Mouse (Mus musculus) left cerebral cortex, postnatal 36 days (tissue): ENCODE results near the gene Gng4. TPM values are rescaled to one million over a fixed set of nuclear protein-coding genes. Genes with fewer than 3 reads are reported as not detected.
"Not testable (repeated sequence)": the region's sequence is repeated elsewhere in the genome, so short reads cannot be mapped to it uniquely, and the experiment has no call there.

Source experiments
- DNase-seq, 2 experiments: peaks; one replicate each; pipeline ENCODE4 v3.0.0; 2021 to 2022; ENCODE audit warnings: low spot score in 2 of 2, mixed read lengths in 1 of 2
- intact Hi-C: fragments of 180-260 bp; cut with DNase I; formaldehyde crosslinking; loops from one replicate; pipeline ENCODE4 v1.15.1; 2025
- total RNA-seq, 2 experiments: library from RNA; stranded (reverse); gene quantifications; 2 replicates each; pipeline ENCODE4 v1.2.3; 2021

The Gng4 gene
- 10 to 100 TPM; 44.3 to 56.6 TPM for total RNA-seq

DNA sequence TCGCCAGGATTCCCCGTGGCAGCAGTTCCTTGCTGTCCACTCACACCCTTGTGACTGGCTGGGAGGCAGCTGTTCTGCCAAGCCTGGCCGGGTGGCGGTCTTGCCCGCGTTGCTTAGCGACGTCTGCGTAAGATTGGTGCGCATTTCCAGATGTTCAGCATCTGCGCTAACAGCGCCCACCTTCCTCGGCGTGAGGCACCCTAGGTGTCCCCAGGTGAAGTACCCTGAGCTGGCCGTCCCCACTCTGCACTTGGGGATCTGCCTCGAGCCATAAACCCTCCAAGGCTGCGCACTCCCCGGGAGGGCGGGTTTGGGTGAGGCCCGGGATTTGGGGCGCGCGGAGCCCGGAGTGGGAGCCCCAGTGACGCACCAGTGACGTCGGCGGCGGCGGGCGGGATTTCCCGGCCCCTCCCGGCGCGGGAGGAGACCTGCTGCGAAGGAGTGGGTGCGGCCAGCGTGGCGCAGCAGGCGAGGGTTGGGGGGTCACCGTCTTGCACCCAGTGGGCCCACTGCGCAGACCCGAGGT lies at the start of gene Gng4:
Gene Gng4, plus strand, starts transcription at position 166 of the 526 bp plus-strand sequence.
- DNase-seq = peak; percentile 79 to 86
- intact Hi-C loops = no loop called here

DNA sequence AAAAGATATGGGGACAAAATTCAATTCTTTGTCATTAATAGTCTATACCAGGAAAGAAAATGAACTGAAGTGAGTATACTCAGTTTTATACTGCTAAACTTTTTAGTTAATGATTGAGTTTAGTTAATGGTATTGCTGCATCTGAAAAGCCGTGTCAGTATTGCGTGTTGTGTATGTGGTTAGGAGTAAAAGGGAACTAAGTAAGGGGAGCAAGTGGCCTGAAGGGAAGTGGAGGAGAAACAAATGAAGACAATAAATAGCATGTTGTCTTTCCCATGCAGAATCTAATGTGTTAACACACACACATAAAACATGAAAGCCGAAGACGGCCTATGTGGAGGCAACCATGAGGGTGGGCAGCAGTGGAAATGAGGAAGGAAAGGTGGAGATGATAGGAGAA lies 44.6 kb upstream of the Gng4 start:
- intact Hi-C loops = no loop called here
- DNase-seq = no peak

DNA sequence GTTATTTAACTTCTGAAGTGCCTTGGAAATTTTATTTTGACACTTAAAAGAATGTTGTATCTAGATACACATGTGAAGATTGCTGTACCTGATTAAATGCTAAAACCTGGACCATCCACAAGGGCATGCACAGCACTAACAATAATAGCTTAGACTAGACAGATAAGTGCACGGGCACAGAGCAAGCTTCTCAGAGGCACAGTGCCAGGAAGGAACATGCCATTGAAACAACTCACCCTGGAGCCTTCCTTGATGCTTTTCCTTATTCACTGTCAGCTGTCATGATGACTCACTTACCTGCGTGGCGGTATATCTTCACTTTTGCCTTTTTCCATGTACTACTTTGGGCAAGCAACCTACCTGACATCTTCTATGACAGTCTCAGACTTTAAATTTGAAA lies 37.9 kb upstream of the Gng4 start:
- intact Hi-C loops = no loop called here
- no peak for DNase-seq

DNA sequence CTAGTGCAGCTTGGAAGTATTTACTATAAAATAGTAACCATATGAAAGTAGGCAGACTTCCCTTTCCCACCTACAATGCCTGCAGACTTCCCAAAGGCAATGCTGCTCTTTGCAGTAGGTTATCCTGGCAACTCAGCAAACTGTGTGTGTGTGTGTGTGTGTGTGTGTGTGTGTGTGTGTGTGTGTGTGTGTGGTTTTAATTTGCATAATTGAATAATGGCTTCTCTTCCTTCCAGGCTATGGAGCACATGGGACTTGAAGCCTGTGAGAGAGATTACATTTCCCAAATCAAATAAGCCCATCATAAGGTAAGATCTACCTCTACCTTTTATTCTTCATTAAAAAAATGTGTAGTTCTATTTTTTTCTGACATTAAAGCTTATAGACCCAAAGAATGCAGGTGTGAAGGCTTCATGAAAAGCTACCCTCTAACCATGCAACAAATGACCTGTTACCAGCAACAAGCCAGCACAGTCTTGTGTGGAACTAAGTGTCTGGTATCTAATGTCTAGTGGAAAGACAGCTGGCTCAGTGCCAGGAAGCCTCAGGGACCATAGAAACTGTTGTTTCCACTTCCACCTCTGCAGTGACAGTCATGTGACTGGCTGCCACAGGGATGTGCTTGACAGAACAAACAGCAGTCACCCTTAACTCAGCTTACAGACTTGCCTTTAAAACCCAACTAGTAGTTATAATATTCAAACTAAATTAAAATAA lies 7.9 kb upstream of the Gng4 start:
- intact Hi-C loops = no loop called here
- no peak for DNase-seq

DNA sequence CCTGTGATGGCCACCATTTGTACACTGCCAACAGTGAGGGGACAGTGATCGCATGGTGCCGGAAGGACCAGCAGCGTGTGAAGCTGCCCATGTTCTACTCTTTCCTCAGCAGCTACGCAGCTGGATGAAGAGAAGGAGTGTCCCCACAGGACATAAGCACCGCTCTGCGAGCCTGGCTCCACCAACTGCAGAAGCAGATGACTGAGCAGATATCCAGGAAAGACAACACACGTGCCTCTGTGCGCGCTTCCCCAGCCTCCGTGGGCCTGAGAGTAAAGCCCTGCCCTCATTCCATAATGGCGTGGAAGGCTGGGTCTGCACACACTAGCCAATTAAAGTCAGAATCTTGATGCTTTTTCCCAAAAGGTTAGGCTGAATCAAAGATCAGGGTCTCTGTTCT lies 6.8 kb upstream of the Gng4 start:
- intact Hi-C loops = no loop called here
- no peak for DNase-seq

DNA sequence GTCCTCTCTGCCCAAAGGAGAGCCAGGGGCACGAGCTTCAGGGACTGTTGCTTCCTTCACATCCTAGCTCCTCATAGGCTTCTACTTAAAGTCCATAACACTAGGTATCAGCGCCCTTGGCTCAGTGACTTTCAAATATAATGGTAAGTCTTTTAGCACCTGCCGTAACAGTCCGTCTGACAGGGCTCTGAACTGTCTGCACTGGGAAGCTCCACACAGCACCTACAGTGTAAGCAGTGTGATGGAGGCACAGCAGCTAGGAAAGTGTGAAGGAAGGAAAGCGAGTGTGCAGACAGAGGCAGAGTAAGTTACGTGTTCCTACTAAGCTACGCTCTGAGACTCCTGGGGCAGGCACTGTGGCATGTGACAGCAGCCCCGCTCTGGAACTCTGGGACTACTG lies 6.2 kb upstream of the Gng4 start:
- intact Hi-C loops = no loop called here
- DNase-seq = no peak

DNA sequence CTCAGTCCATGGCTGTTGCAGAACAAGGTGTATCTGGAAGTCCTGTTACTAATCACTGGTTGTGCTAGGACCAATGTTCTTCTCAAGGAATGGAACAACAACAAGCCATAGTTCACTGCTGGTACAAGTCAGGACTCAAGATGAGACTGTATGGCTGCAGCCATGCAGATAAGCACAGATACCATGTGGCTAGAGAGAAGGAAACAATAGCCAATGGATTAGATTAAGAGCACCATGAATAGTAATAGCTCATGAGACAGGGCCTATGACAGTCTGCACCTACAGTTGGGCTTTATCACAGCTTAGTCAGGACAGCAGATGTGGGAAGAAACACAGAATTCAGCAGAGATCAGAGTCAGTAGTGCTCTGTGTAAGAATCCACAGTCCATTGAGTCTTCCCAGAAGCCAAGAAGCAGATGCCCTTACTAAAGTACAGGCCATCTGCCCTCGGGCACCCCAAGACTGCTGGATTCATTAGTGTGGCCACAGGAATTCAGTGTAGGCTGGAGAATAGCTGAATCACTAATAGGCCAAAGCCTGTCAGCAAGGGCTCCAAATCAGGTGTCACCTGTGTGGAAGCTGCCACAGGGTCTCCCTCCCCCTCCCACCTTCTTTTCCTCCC lies 4.9 kb upstream of the Gng4 start:
- no peak for DNase-seq
- intact Hi-C loops = no loop called here

DNA sequence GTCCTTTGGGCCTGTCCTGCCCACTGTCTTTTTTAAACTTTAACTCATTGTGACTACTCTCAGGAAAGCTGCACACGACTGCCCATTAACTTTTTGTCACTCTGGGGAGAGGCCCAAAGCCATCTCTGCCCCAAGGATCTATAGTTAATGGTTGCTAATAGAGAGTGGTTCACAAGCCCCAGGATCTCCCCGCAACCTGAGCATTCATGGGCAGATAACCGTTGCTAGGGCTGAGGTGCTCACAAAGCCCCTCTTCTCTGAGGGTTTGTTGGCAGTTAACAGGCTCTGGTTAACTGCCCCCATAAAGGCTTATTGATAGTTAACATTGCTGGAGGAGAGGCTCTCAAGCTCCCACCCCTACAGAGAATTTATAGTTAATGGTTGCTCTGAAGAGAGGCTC lies 3.6 kb upstream of the Gng4 start:
- no peak for DNase-seq
- intact Hi-C loops = no loop called here

DNA sequence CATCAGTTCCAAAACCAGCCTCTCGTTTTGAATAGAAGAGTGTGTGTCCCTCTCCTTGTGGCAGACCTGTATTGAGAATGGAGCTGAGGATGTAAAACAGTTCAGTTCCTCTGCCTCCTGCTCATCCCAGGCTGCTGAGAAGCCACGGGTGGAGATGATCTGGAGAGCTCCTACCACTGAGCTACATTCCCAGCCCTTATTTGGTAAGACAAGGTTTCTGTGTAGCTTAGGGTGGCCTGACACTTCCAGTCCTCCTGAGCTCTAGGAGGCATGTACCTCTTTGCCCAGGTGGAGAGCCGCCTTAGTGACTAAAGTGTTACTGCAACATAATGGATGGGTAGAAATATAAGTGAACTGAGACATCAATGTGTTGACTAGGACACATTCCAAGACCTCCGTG lies 2.8 kb upstream of the Gng4 start:
- intact Hi-C loops = no loop called here
- no peak for DNase-seq

DNA sequence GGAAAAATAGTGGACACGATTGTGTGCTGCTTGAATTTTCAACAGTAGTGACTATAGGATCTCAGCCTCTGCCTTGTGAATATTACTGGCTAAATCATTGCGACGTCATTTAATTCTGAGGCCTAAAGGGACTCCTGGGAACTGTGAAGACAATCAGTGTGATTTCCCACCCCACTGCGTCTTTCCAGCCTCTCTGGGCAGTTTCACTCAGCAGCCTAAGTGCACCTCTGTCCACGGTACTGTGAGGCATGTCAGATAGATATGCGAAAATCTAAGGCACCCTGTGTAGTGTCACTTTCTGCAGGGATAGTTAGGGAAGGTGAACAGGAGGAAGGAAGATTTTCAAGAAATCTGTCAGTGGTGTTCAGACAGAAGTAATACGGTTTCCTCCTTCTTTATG lies 563 bp upstream of the Gng4 start:
- no peak for DNase-seq
- intact Hi-C loops = no loop called here

DNA sequence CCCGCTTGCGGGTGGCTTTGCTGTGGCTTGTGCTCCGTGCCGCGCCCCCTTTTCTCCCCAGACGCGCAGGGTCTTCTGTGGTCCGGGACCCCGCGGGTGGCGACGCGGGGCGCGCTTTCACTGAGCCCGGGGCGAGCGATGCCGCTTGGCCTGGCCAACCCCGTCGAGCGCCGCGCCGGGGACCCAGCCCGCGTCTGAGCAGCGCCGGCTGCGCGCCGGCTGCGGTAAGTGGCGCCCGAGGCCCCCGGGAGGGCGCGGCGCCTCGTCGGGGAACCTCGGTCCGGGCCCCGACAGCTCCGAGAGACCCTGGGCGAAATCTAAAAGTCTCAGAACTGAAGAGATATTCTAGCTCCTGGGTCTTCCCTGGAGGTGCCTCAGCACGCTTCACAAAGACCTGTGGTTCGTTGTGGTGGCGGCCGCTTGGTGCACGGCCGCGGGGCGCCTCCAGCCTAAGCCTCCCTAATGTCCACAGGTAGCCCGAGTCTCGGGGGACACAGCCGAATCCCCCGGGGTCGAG lies 619 bp downstream of the Gng4 start:
- no peak for DNase-seq
- intact Hi-C loops = no loop called here

DNA sequence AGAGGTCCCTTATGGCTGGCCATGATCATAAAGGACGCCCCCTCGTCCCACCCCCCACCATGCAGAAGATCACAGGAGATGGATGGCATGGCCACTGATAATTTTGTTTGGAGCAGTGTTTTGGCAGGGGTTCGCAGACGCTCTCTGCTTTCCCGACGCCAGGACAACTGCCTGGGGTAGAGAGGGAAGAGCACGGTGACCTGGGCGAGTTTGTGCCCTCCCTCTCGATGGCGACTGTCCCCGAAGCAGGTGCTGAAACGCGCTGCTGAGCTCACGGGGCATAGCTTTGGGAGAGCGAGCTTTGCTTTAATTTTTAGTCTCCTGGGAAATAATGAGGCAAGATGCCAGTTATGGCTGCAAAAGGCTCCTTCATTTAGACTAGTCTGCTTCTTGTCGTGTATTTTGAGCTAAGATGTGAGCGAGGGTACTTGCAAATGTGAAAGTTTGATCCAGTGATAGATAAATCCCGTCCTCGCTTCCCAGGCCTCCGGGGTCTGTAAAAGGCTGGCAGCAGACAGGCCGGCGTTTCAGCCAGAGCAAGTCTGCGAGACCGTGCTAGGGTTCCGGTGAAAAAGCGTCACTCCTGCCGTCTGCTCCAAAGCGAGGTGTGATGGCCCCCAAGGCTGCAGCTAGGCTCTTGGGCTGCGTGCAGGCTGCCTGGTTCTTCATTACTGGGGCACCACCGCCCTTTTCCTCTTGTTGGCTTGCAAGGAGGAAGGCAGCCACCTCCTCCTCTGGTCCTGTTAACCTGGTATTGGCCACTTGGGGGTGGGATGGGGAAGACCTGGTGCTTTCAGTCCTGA lies 1.3 kb downstream of the Gng4 start:
- intact Hi-C loops = no loop called here
- peak in 1 of 2 experiments; percentile 18 for DNase-seq

DNA sequence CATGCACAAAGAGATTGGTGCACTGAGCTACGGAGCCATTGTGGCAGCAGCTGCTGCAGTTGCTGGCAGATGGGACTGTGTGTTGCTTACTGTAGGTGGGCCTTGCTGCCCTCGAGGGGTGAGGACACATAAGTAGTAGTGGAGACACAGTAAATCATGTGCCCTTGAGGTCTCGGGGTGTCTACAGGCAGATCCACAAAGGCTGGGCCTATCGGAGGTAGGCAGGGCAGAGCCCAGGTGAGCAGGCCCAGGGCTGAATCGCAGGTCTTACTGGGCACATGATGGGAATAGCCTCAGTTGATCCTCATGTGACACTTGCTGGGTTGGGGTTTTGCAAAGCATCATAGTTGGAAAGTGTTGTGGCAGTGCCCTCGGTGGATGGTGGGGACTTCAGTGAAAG lies 3.1 kb downstream of the Gng4 start:
- intact Hi-C loops = no loop called here
- no peak for DNase-seq

DNA sequence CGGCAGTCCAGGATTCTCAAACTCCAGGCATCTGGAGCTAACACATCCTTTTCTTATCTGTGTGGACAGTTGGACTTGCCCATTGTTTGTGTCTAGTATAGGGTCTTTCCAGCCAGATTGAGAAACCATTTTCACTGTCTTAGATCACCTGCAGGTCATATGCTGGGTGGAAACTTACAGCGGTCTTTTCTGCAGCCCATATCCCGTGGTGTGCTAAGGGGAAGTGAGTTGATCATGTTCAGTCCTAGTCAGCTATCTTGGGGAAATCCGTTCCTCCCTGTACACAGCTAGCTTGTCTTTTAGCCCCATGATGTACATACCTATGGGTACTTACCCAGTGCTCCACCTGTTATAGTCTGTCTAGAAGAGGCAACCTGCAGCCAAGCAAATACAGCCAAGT lies 4.2 kb downstream of the Gng4 start:
- DNase-seq = no peak
- intact Hi-C loops = no loop called here

DNA sequence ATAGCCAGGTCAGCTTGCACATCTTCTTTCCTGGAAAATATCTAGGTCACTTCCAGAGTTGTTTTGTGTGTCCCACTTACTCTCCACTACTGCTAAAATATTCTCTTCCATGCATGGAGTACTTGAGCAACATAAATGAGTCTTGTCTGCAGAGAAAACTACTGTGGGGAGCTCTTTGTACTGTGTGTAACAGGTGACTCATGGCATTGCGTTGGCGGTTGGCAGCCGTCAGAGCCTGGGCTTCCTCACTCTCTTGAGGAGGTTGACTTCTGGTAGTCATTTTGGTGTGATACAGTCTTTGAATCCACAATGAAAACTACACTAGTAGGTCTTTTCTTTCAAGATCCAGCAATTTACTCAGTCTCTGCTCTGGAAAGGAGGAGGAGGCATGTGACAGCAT lies 8.1 kb downstream of the Gng4 start:
- DNase-seq = peak; percentile 61 to 71
- intact Hi-C loops = no loop called here

DNA sequence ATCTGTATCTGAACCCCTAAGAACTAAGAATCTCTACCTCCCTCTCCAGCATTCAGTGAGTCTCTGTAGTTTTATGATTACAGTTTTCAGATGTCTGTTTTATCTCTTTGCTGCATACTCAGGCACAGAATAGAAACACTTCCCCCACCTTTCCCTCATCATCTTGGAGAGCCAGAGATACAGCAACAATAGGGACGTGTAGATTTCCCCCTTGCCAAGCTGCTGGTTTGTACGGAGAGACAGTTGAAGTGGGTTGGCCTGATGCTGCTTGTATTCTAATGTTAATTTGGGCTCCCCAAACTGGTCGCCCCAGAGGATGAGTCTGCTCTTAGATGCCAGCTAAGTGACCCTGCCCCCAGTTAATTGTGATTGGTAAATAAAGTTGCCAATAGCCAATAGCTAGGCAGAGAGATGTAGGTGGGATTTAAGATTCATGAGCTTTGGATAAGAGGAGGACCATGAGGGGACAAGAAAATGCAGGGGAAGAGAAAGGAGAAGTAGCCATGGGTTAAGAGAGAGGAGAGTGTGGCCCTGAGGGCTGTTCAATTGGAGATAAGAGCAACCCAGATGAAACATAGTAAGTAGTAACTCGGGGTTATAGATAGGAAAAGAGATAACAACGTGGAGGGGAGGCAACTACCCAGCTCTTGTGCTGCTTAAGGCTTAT lies 11.4 kb downstream of the Gng4 start:
- DNase-seq = no peak
- intact Hi-C loops = no loop called here

DNA sequence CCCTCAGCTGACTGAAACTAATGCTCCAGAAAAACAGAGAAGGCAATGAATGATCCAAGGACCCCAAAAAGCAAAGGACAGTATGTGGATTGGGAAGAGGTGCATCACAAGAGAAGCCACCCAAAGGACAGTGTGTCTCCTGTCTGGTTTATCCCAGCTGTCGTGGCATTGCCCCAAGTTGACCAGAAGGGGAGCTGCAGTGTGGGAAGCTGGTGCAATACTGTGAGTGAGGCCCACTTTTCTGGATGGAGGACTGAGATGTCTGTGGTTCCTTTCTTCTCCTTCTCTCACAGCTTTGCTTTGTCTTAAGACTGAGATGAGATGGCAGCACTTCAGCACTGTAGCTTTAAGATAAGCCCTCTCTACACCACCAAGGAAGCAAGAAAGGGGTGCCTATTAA lies 12.2 kb downstream of the Gng4 start:
- no peak for DNase-seq
- intact Hi-C loops = no loop called here

DNA sequence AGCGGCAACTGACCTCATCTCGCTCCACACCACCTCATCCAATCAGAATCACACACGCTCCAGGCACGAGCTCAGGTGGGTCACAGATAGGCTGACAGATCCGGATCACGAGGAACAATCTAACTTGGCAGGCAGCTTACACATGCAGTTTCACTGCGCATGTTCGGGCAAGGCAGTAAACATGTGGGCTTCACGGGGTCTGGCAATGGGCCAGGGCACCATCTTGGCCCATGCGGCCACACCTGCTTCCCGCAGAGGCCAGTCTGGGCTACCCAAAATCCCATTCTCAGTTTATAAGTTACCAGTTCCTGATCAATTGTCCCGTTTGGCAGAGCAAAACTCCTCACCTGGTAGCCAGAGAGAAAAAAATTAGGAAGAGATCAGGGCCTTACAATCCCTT lies 14.0 kb downstream of the Gng4 start:
- DNase-seq, intact Hi-C loops: not testable (repeated sequence)

DNA sequence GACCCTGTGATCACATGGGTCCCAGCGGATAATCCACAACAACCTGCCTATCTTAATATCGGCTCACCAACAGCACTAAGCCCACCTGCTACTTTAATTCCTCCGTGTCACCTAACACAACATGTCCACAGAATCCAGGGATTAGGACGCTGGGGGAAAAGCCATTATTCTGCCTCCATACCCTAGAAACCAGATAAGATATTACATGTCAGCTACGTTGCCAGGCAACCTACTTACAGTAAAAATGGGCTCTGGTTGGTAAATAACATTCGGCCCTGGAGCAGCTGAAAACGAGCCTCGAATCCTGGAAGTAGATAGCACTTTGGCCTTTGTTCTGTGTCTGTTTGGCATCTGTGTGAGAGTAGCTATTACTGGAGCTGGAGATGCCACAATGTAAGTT lies 14.9 kb downstream of the Gng4 start:
- intact Hi-C loops = no loop called here
- DNase-seq = no peak
